Mouse (Mus musculus) right cerebral cortex, postnatal 36 days (tissue): ENCODE results near the gene Olfr890.
"Not testable (repeated sequence)": the region's sequence is repeated elsewhere in the genome, so short reads cannot be mapped to it uniquely, and the experiment has no call there.

Source experiments
- DNase-seq, 2 experiments: peaks; one replicate each; pipeline ENCODE4 v3.0.0; 2022; ENCODE audit warnings: low spot score in 2 of 2, mixed read lengths in 1 of 2

The Olfr890 gene

GRCm38 (mm10) chr9:38142217-38142616 is at the start of gene Olfr890:
Gene Olfr890 (plus strand): TSS chr9:38142517.
- DNase-seq, result no peak

GRCm38 (mm10) chr9:38107828-38108227 is 34.5 kb upstream of the Olfr890 start, which contains the start of gene Olfr888:
Gene Olfr888 (plus strand): TSS chr9:38108128.
- no peak for DNase-seq

DNA sequence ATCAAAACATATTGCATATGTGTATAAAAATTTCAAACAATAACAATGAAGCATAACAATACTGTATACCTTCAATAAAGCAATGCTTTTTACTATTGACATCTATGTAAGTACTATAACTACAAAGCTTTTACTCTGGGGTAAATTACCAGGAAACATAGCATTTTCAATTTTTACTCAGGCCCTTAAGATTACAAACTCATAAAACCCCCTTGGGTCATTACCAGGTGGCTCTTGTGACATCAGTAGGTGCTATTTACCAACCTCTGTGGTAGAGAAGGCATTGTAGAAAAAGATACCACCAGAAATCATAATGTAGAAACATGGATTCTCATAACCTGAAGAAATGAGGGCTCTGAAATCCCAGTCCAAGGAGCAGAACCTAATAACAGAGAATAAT is 27.4 kb upstream of the Olfr890 start, which contains the start of gene Olfr889:
TSS of gene Olfr889 (plus strand) at position 301 of the 400 bp plus-strand sequence.
- no peak for DNase-seq

- DNase-seq, result not testable (repeated sequence)
Measured at GRCm38 (mm10) chr9:38168341-38168740, 26.0 kb downstream of the Olfr890 start.

DNA sequence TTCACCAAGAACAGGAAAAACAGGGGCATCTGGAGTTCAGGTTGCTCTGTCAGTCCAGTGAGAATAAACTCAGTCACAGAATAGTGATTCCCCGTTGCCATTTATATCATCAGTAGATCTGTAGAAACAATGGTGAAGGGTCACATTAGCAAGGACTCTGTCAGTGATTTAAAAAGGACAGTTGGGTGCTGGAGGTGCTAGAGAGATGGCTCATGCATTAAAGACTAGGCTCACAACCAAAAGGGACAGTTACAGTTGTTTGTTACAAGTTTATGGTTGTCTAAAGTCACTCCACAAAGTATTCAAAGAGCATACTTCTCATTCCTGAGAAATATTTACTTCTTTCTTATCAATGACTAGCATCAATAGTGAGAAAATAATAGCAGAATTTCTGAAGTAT is 38.4 kb downstream of the Olfr890 start, which contains the start of gene Olfr891:
TSS of gene Olfr891 (minus strand) at position 101 of the 400 bp plus-strand sequence.
- DNase-seq, result no peak
